Mouse (Mus musculus): ENCODE results near the gene 4930432M17Rik. TPM values are rescaled to one million over a fixed set of nuclear protein-coding genes. Genes with fewer than 3 reads are reported as not detected.
A peak's percentile ranks its signal among the peaks of the same experiment; 100 is the strongest.

4930432M17Rik gene
- polyA plus RNA-seq, 1 experiment from 2014 or later = not detected

DNA sequence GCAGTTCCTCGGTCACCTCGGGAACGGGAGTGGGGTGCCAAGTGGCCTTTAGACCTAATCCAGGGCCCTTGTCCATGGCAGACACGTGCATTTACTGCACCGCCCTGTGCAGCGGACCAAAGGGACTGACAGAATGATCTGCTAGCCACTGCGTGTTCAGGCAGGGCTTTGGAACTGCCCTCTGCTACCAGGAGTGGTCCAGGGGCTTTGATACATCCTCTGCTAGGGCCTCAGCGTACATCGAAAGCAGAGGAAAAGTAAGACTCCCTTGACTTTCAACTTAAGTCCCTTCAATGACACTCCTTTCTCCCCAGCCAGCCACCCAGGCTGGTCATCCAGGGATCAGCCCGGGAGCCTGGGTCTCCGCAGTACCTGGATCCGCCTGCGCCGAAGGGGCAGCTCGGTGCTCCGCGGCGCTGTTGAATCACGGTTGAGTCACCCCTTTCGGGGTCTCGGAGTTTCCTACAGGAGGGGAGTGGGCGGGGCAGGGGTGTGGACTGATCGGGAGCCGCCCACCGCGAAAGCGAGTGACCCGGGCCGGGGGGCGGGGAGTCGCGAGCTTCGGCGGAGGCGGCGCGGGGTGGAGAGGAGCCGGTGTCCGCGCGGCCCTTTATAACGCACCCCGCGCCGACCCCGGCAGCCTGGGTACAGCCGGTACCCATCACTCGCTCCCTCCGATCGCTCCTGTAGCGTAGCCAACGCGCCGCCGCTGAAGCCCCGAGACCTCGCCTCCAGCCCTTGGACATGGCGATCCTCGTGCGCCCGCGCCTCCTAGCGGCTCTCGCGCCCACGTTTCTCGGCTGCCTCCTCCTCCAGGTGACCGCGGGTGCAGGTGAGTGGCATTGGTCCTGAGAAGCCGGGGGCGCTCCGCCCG lies 52.6 kb downstream of the 4930432M17Rik start, which contains the start of gene F3:
Gene F3, plus strand, starts transcription at position 567 of the 874 bp plus-strand sequence.
- under 1% methylated on average over 73 of the region's 73 CpGs for WGBS
- Histone ChIP-seq H3K9ac (ENCODE audit: low read depth, low read length) (peak within 1 kb of the TSS; percentile 65), H3K36me3 (ENCODE audit: insufficient read depth, low read length) (no peaks in the 10 kb centered on the region), H3K4me3 (replicated peaks; ENCODE audit: low read depth, low read length) (peak within 1 kb of the TSS; percentile 57), H3K9me3 (replicated peaks; ENCODE audit: low read length) (no peaks in the 10 kb centered on the region), H3K27ac (peak within 1 kb of the TSS; percentile 75), H3K4me2 (ENCODE audit: low read length) (peak within 1 kb of the TSS; percentile 76), H3K4me1 (replicated peaks; ENCODE audit: insufficient read depth, low read length) (peaks cover 11% of the 10 kb centered on the region), H3K27me3 (ENCODE audit: insufficient read depth, low read length) (no peaks in the 10 kb centered on the region)
- ATAC-seq (replicated peaks; ENCODE audit: low FRiP score, low read depth) (peak; percentile 85), DNase-seq (ENCODE audit: low spot score) (peak; percentile 87)
- peak; percentile 81 for TF ChIP-seq CTCF (IDR thresholded peaks at IDR 0.05; ENCODE audit: low read depth)

- no peaks in the 10 kb centered on the region for H3K9me3 ChIP-seq (replicated peaks; ENCODE audit: low read length)
- peak overlapping the region; percentile 75; the same call in 1 of the 2 replicates for H3K27ac ChIP-seq
- TF ChIP-seq CTCF (IDR thresholded peaks at IDR 0.05; ENCODE audit: low read depth) = no peak
- H3K36me3 ChIP-seq (ENCODE audit: insufficient read depth, low read length) = no peaks in the 10 kb centered on the region
- H3K4me3 ChIP-seq (replicated peaks; ENCODE audit: low read depth, low read length) = peak overlapping the region; percentile 57
- ATAC-seq (replicated peaks; ENCODE audit: low FRiP score, low read depth) (peak; percentile 20; the same call in 1 of the 2 replicates), DNase-seq (ENCODE audit: low spot score) (no peak)
- H3K4me2 ChIP-seq (ENCODE audit: low read length) = peak overlapping the region; percentile 76
- 3% methylated on average over 20 of the region's 20 CpGs for WGBS
- H3K4me1 ChIP-seq (replicated peaks; ENCODE audit: insufficient read depth, low read length) = peaks cover 11% of the 10 kb centered on the region
- peak overlapping the region; percentile 65 for H3K9ac ChIP-seq (ENCODE audit: low read depth, low read length)
- H3K27me3 ChIP-seq (ENCODE audit: insufficient read depth, low read length) = no peaks in the 10 kb centered on the region
Measured at GRCm38 (mm10) chr3:121723968-121724524, 53.5 kb downstream of the 4930432M17Rik start.

GRCm38 (mm10) chr3:121724553-121724952 lies 54.0 kb downstream of the 4930432M17Rik start:
- no peak for DNase-seq (ENCODE audit: low spot score)
- peak overlapping the region; percentile 57 for H3K4me3 ChIP-seq (replicated peaks; ENCODE audit: low read depth, low read length)
- H3K36me3 ChIP-seq (ENCODE audit: insufficient read depth, low read length) = no peaks in the 10 kb centered on the region
- TF ChIP-seq CTCF (IDR thresholded peaks at IDR 0.05; ENCODE audit: low read depth) = no peak
- ATAC-seq (replicated peaks; ENCODE audit: low FRiP score, low read depth) = no peak
- no peaks in the 10 kb centered on the region for H3K27me3 ChIP-seq (ENCODE audit: insufficient read depth, low read length)
- no peaks in the 10 kb centered on the region for H3K9me3 ChIP-seq (replicated peaks; ENCODE audit: low read length)
- H3K27ac ChIP-seq = no peak overlapping the region
- peaks cover 11% of the 10 kb centered on the region for H3K4me1 ChIP-seq (replicated peaks; ENCODE audit: insufficient read depth, low read length)
- H3K4me2 ChIP-seq (ENCODE audit: low read length) = peak overlapping the region; percentile 76
- WGBS = 23% methylated on average over 12 of the region's 12 CpGs
- no peak overlapping the region for H3K9ac ChIP-seq (ENCODE audit: low read depth, low read length)

DNA sequence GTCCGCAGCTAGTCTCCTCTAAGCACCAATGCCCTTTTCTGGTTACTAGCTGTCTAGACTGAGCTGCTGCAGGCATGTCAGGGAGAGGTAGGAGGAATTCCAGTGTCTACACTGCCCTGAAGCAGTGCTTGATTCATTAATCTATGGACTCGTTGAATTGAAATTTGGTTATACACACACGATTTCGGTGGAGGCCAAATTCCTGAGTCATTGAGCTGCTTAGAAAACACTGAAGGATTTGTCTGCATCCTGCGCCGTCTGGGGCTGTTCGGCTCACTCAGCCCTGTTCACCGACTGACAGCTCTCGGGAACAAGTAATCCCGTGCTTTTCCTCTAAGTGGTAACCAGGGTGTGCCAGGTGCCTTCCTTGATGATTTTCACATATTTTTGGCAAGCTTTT lies 55.1 kb downstream of the 4930432M17Rik start:
- H3K9ac ChIP-seq (ENCODE audit: low read depth, low read length) = no peak overlapping the region
- no peak for DNase-seq (ENCODE audit: low spot score)
- no peak for TF ChIP-seq CTCF (IDR thresholded peaks at IDR 0.05; ENCODE audit: low read depth)
- WGBS = 75% methylated on average over 10 of the region's 10 CpGs
- H3K36me3 ChIP-seq (ENCODE audit: insufficient read depth, low read length) = 0 out of 2 replicates have a peak, but pooled peaks cover 8% of the 10 kb centered on the region
- ATAC-seq (replicated peaks; ENCODE audit: low FRiP score, low read depth) = no peak
- no peak overlapping the region for H3K27ac ChIP-seq
- H3K9me3 ChIP-seq (replicated peaks; ENCODE audit: low read length) = no peaks in the 10 kb centered on the region
- H3K4me2 ChIP-seq (ENCODE audit: low read length) = no peak overlapping the region
- no peak overlapping the region for H3K4me3 ChIP-seq (replicated peaks; ENCODE audit: low read depth, low read length)
- no peaks in the 10 kb centered on the region for H3K27me3 ChIP-seq (ENCODE audit: insufficient read depth, low read length)
- H3K4me1 ChIP-seq (replicated peaks; ENCODE audit: insufficient read depth, low read length) = peaks cover 11% of the 10 kb centered on the region

DNA sequence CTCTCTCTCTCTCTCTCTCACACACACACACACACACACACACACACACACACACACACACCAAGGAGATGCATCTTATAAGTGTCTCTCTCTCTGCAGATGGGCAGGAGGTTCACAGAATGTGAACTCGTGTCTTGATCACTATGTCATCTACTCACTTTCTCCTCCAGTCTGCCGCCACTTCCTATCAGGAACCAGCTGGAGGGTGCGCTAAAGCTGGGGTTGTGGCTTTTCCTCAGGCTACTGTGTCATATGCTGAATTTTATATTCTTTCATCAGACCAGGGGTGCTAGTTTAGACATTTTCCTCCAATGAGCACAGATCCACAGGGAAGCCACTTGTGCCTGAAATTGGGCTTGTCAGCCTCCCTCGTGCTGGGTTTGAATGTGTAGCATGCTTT lies 59.1 kb downstream of the 4930432M17Rik start:
- Histone ChIP-seq H3K4me2 (ENCODE audit: low read length) (no peak overlapping the region), H3K9me3 (replicated peaks; ENCODE audit: low read length) (no peaks in the 10 kb centered on the region), H3K9ac (ENCODE audit: low read depth, low read length) (no peak overlapping the region), H3K27ac (no peak overlapping the region), H3K36me3 (ENCODE audit: insufficient read depth, low read length) (0 out of 2 replicates have a peak, but pooled peaks cover 8% of the 10 kb centered on the region), H3K4me3 (replicated peaks; ENCODE audit: low read depth, low read length) (no peak overlapping the region), H3K27me3 (ENCODE audit: insufficient read depth, low read length) (no peaks in the 10 kb centered on the region), H3K4me1 (replicated peaks; ENCODE audit: insufficient read depth, low read length) (no peaks in the 10 kb centered on the region)
- 82% methylated on average over 4 of the region's 4 CpGs for WGBS
- DNase-seq (ENCODE audit: low spot score) (no peak), ATAC-seq (replicated peaks; ENCODE audit: low FRiP score, low read depth) (no peak)
- TF ChIP-seq CTCF (IDR thresholded peaks at IDR 0.05; ENCODE audit: low read depth) = no peak

Other genes starting within 250 kb of the 4930432M17Rik start
- 444 and 480 TPM in 2 replicates for gene Cnn3, start 244.3 kb upstream of the 4930432M17Rik start, polyA plus RNA-seq (2015; fragmentation: Nextera tagmentation; extraction: Ambion mirVana)
- 16.9 and 18.2 TPM in 2 replicates for gene Slc44a3, start 138.4 kb upstream of the 4930432M17Rik start, polyA plus RNA-seq (2015; fragmentation: Nextera tagmentation; extraction: Ambion mirVana)
- gene F3, start 52.8 kb downstream of the 4930432M17Rik start, polyA plus RNA-seq (2015; fragmentation: Nextera tagmentation; extraction: Ambion mirVana) = 22.8 and 24.2 TPM in 2 replicates
- 75.1 and 87.2 TPM in 2 replicates for gene Abcd3, start 144.5 kb downstream of the 4930432M17Rik start, polyA plus RNA-seq (2015; fragmentation: Nextera tagmentation; extraction: Ambion mirVana)